Mouse (Mus musculus) liver, embryonic 14.5 days (tissue): ENCODE data around the gene Moap1.

Experiments used
- CTCF ChIP-seq: IDR thresholded peaks from 2 replicates; pipeline ENCODE4 v1.5.1; 2016; ENCODE audit warnings: antibody characterized with exemption, low read depth, control low read depth
- EP300 ChIP-seq: IDR thresholded peaks from 2 replicates; pipeline ENCODE4 v1.6.1; 2016; ENCODE audit warnings: antibody characterized with exemption, low read depth

GRCm38 (mm10) chr12:102776035-102776434, 32.6 kb upstream of the Moap1 start:
- TF ChIP-seq CTCF = no peak
- TF ChIP-seq EP300 = no peak
